Mouse (Mus musculus): ENCODE results near the gene Esrp2.
A peak's percentile ranks its signal among the peaks of the same experiment; 100 is the strongest.

Esrp2 gene

GRCm38 (mm10) chr8:106136156-106137130 lies at the start of gene Esrp2:
Gene Esrp2 (minus strand): TSS chr8:106136974.
- no peak for DNase-seq (ENCODE audit: low spot score)

GRCm38 (mm10) chr8:106186394-106186793 lies 49.6 kb upstream of the Esrp2 start:
- no peak for DNase-seq (ENCODE audit: low spot score)

- DNase-seq (ENCODE audit: low spot score), result no peak
Observed at GRCm38 (mm10) chr8:106185628-106186270, 49.0 kb upstream of the Esrp2 start.

GRCm38 (mm10) chr8:106178428-106178827 lies 41.7 kb upstream of the Esrp2 start:
- no peak for DNase-seq (ENCODE audit: low spot score)

- no peak for DNase-seq (ENCODE audit: low spot score)
Observed at GRCm38 (mm10) chr8:106177594-106177993, 40.8 kb upstream of the Esrp2 start.

GRCm38 (mm10) chr8:106176891-106177290 lies 40.1 kb upstream of the Esrp2 start:
- DNase-seq (ENCODE audit: low spot score), result no peak

GRCm38 (mm10) chr8:106173566-106173965 lies 36.8 kb upstream of the Esrp2 start:
- no peak for DNase-seq (ENCODE audit: low spot score)

- no peak for DNase-seq (ENCODE audit: low spot score)
Observed at GRCm38 (mm10) chr8:106169934-106170480, 33.2 kb upstream of the Esrp2 start.

- peak; percentile 8 for DNase-seq (ENCODE audit: low spot score)
Observed at GRCm38 (mm10) chr8:106169017-106169933, 32.5 kb upstream of the Esrp2 start.

GRCm38 (mm10) chr8:106168356-106169016 lies 31.7 kb upstream of the Esrp2 start, which contains the start of gene Slc7a6:
Gene Slc7a6 (plus strand): TSS chr8:106168857.
- DNase-seq (ENCODE audit: low spot score), result peak; percentile 77

- peak; percentile 56 for DNase-seq (ENCODE audit: low spot score)
Observed at GRCm38 (mm10) chr8:106165460-106165859, 28.7 kb upstream of the Esrp2 start.

GRCm38 (mm10) chr8:106163251-106163650 lies 26.5 kb upstream of the Esrp2 start:
- no peak for DNase-seq (ENCODE audit: low spot score)

GRCm38 (mm10) chr8:106159876-106160275 lies 23.1 kb upstream of the Esrp2 start:
- no peak for DNase-seq (ENCODE audit: low spot score)

- no peak for DNase-seq (ENCODE audit: low spot score)
Observed at GRCm38 (mm10) chr8:106158381-106158780, 21.6 kb upstream of the Esrp2 start.

- DNase-seq (ENCODE audit: low spot score), result no peak
Observed at GRCm38 (mm10) chr8:106157419-106157818, 20.6 kb upstream of the Esrp2 start.

- DNase-seq (ENCODE audit: low spot score), result no peak
Observed at GRCm38 (mm10) chr8:106152876-106153275, 16.1 kb upstream of the Esrp2 start.

- no peak for DNase-seq (ENCODE audit: low spot score)
Observed at GRCm38 (mm10) chr8:106151041-106151440, 14.3 kb upstream of the Esrp2 start.

- DNase-seq (ENCODE audit: low spot score), result no peak
Observed at GRCm38 (mm10) chr8:106150653-106151000, 13.9 kb upstream of the Esrp2 start.

- DNase-seq (ENCODE audit: low spot score), result peak; percentile 84
Observed at GRCm38 (mm10) chr8:106149801-106150652, 13.3 kb upstream of the Esrp2 start, which contains the start of gene Pla2g15. Gene Pla2g15 (plus strand): TSS chr8:106150399.

- no peak for DNase-seq (ENCODE audit: low spot score)
Observed at GRCm38 (mm10) chr8:106149025-106149424, 12.3 kb upstream of the Esrp2 start.

All from spleen, adult 12 weeks (tissue).